Comparison of ENCODE assay signal across 8 mouse cellular contexts in the genomic region with DNA sequence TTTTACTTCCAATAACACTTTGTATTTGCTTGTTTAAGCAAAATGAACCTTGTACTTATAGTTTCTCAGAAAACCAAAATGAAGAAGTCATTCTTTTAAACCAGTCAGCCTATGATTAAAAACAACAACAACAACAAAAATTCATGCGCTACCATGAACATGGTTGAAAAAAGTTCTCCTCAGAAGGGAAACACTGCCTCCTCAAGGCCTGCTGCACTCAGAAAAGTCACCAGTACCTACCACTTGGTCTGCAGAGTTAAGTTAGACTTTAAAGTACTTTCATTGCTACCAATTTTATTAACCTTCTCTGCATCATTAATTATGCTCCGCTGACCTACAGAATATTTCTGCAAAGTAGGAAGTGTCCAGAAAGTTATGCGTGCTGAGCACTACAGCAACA. TPM values are rescaled to one million over a fixed set of nuclear protein-coding genes. Genes with fewer than 3 reads are reported as not detected.
A peak's percentile ranks its signal among the peaks of the same experiment; 100 is the strongest.
DNase-seq lines count a peak whose midpoint lies in the region; ATAC-seq and TF ChIP-seq lines count a peak whose summit lies in the region.

No protein-coding gene starts in this region.

- H3K4me3 ChIP-seq in embryonic facial prominence, embryonic 13.5 days = no peak overlapping the region
- H3K4me3 ChIP-seq in embryonic facial prominence, embryonic 10.5 days = no peak overlapping the region
- no peak overlapping the region for H3K4me3 ChIP-seq in kidney, adult 2 months (ENCODE audit: insufficient read depth, low read depth, low read length)
- no peak overlapping the region for H3K4me3 ChIP-seq in limb, embryonic 15.5 days

- H3K9me3 ChIP-seq in embryonic facial prominence, embryonic 13.5 days = no peaks in the 10 kb centered on the region
- no peaks in the 10 kb centered on the region for H3K9me3 ChIP-seq in embryonic facial prominence, embryonic 10.5 days
- H3K9me3 ChIP-seq in limb, embryonic 15.5 days = no peaks in the 10 kb centered on the region

- no peak overlapping the region for H3K27ac ChIP-seq in embryonic facial prominence, embryonic 13.5 days
- H3K27ac ChIP-seq in embryonic facial prominence, embryonic 10.5 days (replicated peaks) = no peak overlapping the region
- H3K27ac ChIP-seq in kidney, adult 2 months (ENCODE audit: insufficient read depth, low read depth, low read length) = no peak overlapping the region
- H3K27ac ChIP-seq in limb, embryonic 15.5 days = peak overlapping the region; percentile 100; the same call in 1 of the 2 replicates

- WGBS in embryonic facial prominence, embryonic 13.5 days = 89% methylated on average over 3 of the region's 3 CpGs
- WGBS in embryonic facial prominence, embryonic 10.5 days = 90% methylated on average over 3 of the region's 3 CpGs
- WGBS in kidney, adult 2 months = 24% methylated on average over 3 of the region's 3 CpGs
- 80% methylated on average over 3 of the region's 3 CpGs for WGBS in limb, embryonic 15.5 days

- H3K27me3 ChIP-seq in embryonic facial prominence, embryonic 13.5 days = no peaks in the 10 kb centered on the region
- no peaks in the 10 kb centered on the region for H3K27me3 ChIP-seq in embryonic facial prominence, embryonic 10.5 days (replicated peaks; ENCODE audit: low read depth, poor library complexity, severe bottlenecking)
- H3K27me3 ChIP-seq in kidney, adult 2 months (replicated peaks; ENCODE audit: control insufficient read depth, insufficient read depth, low read length) = no peaks in the 10 kb centered on the region
- H3K27me3 ChIP-seq in limb, embryonic 15.5 days = no peaks in the 10 kb centered on the region

- no peaks in the 10 kb centered on the region for H3K36me3 ChIP-seq in embryonic facial prominence, embryonic 13.5 days
- H3K36me3 ChIP-seq in embryonic facial prominence, embryonic 10.5 days (replicated peaks) = no peaks in the 10 kb centered on the region
- no peaks in the 10 kb centered on the region for H3K36me3 ChIP-seq in kidney, adult 2 months (ENCODE audit: control insufficient read depth, insufficient read depth, low read length)
- H3K36me3 ChIP-seq in limb, embryonic 15.5 days = no peaks in the 10 kb centered on the region

- no peak for TF ChIP-seq POLR2A in kidney, adult 2 months (IDR thresholded peaks at IDR 0.05; ENCODE audit: low read depth, low read length)

- 0 out of 2 replicates have a peak, but pooled peaks have one; percentile 23 for TF ChIP-seq CTCF in kidney, adult 2 months (conservative IDR thresholded peaks at IDR 0.05; ENCODE audit: insufficient read depth, insufficient read length, low read depth, low read length)

- 0 out of 2 replicates have a peak overlapping the region, but pooled peaks have one; percentile 8 for H3K9ac ChIP-seq in embryonic facial prominence, embryonic 13.5 days
- H3K9ac ChIP-seq in limb, embryonic 15.5 days = no peak overlapping the region

- no peak for ATAC-seq in embryonic facial prominence, embryonic 13.5 days (ENCODE audit: insufficient number of reproducible peaks, insufficient read depth, low FRiP score, low TSS enrichment, low read depth)
- no peak for ATAC-seq in limb, embryonic 15.5 days (ENCODE audit: insufficient number of reproducible peaks, low FRiP score, low TSS enrichment, low read depth)

- DNase-seq in embryonic facial prominence, embryonic 10.5 days (ENCODE audit: low spot score) = no peak
- no peak for DNase-seq in kidney, adult 2 months
- DNase-seq in kidney, postnatal 4 days = no peak
- DNase-seq in 416B (ENCODE audit: low read depth) = peak; percentile 44
- no peak for DNase-seq in cerebellum, postnatal 25 days
- no peak for DNase-seq in thymus, adult 18-20 months

- H3K4me2 ChIP-seq in embryonic facial prominence, embryonic 13.5 days = 0 out of 2 replicates have a peak overlapping the region, but pooled peaks have one; percentile 66
- H3K4me2 ChIP-seq in limb, embryonic 15.5 days = peak overlapping the region; percentile 56; the same call in 1 of the 2 replicates

- H3K4me1 ChIP-seq in embryonic facial prominence, embryonic 13.5 days = peaks cover 18% of the 10 kb centered on the region
- H3K4me1 ChIP-seq in embryonic facial prominence, embryonic 10.5 days = peaks cover 25% of the 10 kb centered on the region
- H3K4me1 ChIP-seq in kidney, adult 2 months (ENCODE audit: control insufficient read depth, insufficient read depth, low read length) = peaks cover 33% of the 10 kb centered on the region
- peaks cover 34% of the 10 kb centered on the region for H3K4me1 ChIP-seq in limb, embryonic 15.5 days

RNA-seq across cellular contexts. Expression of gene Cap1, which starts 2.6 kb away (rescaled TPM):
- polyA plus RNA-seq in embryonic facial prominence, embryonic 13.5 days (2015; fragmentation: Nextera tagmentation; extraction: Ambion mirVana) = 65.5 and 67.2 TPM in 2 replicates
- polyA plus RNA-seq in embryonic facial prominence, embryonic 10.5 days (2016; fragmentation: Nextera tagmentation; extraction: Ambion mirVana) = 72.6 and 73.9 TPM in 2 replicates
- polyA plus RNA-seq in kidney, adult 2 months (2012; rRNA removed) = 89.3 and 101 TPM in 2 replicates
- 64.5 and 78.3 TPM in 2 replicates for polyA plus RNA-seq in limb, embryonic 15.5 days (2015; fragmentation: Nextera tagmentation; extraction: Ambion mirVana)

RNA-seq across cellular contexts. Expression of gene Ppt1, which starts 47.3 kb away (rescaled TPM):
- 79.0 and 81.7 TPM in 2 replicates for polyA plus RNA-seq in embryonic facial prominence, embryonic 13.5 days (2015; fragmentation: Nextera tagmentation; extraction: Ambion mirVana)
- 50.6 and 53.4 TPM in 2 replicates for polyA plus RNA-seq in embryonic facial prominence, embryonic 10.5 days (2016; fragmentation: Nextera tagmentation; extraction: Ambion mirVana)
- 61.2 and 67.7 TPM in 2 replicates for polyA plus RNA-seq in kidney, adult 2 months (2012; rRNA removed)
- 79.4 and 83.0 TPM in 2 replicates for polyA plus RNA-seq in limb, embryonic 15.5 days (2015; fragmentation: Nextera tagmentation; extraction: Ambion mirVana)
